Mouse (Mus musculus): ENCODE measurements around the gene Jsrp1.

- no peak for TF ChIP-seq CTCF (IDR thresholded peaks at IDR 0.05; ENCODE audit: low read depth, low read length)
- TF ChIP-seq POLR2AphosphoS5 (IDR thresholded peaks at IDR 0.05; ENCODE audit: insufficient replicate concordance, low read depth, low read length), result no peak
- TF ChIP-seq GATA2 (IDR thresholded peaks at IDR 0.05; ENCODE audit: borderline replicate concordance, low read depth, low read length), result no peak
- no peak for TF ChIP-seq TAL1 (conservative IDR thresholded peaks at IDR 0.05; ENCODE audit: low read depth, low read length)
These were observed 30.7 kb upstream of the Jsrp1 start, which contains the start of gene Lingo3 for GRCm38 (mm10) chr10:80843931-80844547.

Measured in G1E (cell line).